Mouse (Mus musculus): ENCODE results near the gene Cdkn2b.

DNA sequence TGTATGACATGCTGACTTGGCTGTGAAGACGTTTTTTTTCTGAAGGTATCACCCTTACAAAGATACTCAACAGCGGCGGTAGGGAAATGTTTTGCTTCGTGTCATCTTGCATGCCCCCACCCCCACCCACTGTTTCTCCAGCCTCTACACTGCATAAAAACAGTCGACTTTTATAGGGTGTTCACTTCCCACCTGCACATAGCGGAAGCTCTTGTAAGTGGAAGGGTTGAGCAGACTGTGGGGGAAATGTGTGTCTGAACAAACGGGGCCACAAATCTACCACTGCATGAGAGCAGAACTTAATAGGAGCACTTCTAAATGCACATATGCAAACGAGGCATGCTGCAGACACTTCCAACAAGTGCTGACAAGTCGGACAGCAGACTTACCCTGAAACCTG lies 39.6 kb upstream of the Cdkn2b start:
- TF ChIP-seq POLR2A (IDR thresholded peaks at IDR 0.05; ENCODE audit: borderline replicate concordance, low read depth, low read length), result no peak
- no peak for TF ChIP-seq CTCF (IDR thresholded peaks at IDR 0.05; ENCODE audit: low read depth, low read length)
